Mouse (Mus musculus) spleen, adult 18-20 months (tissue): ENCODE data around the gene Tpbpa.
"Not testable (repeated sequence)": the region's sequence is repeated elsewhere in the genome, so short reads cannot be mapped to it uniquely, and the experiment has no call there.

Source experiments
- DNase-seq, 2 experiments: peaks; one replicate each; pipeline ENCODE4 v3.0.0; 2022; ENCODE audit warnings: mixed read lengths in 2 of 2

The Tpbpa gene

GRCm38 (mm10) chr13:60941884-60942283 lies at the start of gene Tpbpa:
Tpbpa (minus strand) TSS chr13:60941984.
- not testable (repeated sequence) for DNase-seq

GRCm38 (mm10) chr13:60986915-60987314 lies 45.1 kb upstream of the Tpbpa start:
- DNase-seq: not testable (repeated sequence)

DNA sequence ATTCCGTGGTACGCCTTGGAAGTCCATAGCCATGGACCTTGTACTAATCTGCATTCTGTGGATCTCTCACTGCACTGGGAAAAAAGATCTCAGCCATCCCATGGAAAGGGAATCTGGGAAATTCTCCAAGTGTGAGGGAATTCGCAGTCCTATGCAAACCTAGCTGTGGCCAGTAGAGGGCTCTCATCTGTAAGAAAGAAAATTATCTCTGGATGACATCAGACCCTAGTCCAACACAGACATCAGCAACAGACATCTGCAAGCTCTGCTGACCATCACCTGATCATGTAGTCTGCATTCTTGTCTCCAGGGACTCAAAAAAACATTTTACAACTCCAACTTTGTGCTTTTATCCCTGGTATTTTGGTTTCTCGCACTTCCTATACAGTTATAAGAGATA lies 30.5 kb upstream of the Tpbpa start:
- DNase-seq: not testable (repeated sequence)

DNA sequence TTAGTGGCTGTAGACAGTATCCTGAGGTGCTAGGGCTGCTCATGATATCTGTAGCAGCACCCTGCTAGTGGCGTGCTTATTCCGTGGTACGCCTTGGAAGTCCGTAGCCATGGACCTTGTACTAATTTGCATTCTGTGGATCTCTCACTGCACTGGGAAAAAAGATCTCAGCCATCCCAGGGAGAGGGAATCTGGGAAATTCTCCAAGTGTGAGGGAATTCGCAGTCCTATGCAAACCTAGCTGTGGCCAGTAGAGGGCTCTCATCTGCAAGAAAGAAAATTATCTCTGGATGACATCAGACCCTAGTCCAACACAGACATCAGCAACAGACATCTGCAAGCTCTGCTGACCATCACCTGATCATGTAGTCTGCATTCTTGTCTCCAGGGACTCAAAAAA lies 22.2 kb upstream of the Tpbpa start:
- DNase-seq: not testable (repeated sequence)

- no peak for DNase-seq
These were observed 19.9 kb upstream of the Tpbpa start for GRCm38 (mm10) chr13:60961706-60962105.

- DNase-seq: no peak
These were observed 5.3 kb downstream of the Tpbpa start, which contains the start of the genes Gm49391 and Ctla2a for GRCm38 (mm10) chr13:60936500-60936901. Gm49391 (minus strand) TSS chr13:60936571. Ctla2a (minus strand) TSS chr13:60936625.

DNA sequence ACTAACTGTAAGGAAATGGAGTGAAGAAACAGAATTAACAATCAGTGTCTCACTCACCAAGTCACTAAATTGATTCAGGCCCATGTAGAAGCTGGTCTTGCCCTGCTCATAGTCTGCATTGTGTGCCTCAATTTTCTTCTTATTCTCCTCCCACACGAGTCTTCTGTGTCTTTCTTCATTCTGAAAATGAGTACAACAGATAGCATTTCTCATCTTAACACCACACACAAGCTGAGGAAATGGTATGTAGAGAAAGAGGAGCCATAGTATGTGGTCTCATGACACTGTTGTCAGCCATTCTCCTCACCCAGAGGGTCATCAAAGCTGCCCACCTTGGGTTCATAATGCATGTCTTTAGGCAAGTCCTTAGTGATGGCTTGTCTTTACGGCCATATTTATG lies 6.3 kb downstream of the Tpbpa start, which contains the start of gene Gm49393:
Gene Gm49393 (minus strand): TSS at position 101 of the 400 bp plus-strand sequence.
- DNase-seq: not testable (repeated sequence)

DNA sequence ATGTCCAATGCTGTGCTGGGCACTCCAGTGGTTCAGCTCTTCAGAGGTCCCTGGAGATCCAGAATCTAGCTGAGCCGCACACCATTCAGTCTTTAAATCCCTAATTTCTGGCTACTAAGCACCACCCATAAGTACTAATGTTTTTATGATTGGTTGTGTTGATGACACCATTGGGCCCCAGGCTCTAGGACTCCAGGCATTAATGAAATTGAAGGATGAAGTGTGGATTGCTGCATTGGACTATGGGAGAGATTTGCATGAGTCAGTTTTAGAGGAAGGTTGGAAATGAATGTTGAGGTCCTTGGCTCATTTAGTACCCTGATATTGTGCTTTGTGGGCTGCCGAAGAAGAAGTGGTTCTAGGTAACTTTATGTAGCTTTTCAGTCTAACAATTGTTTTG lies 37.0 kb downstream of the Tpbpa start, which contains the start of gene Tpbpb:
Gene Tpbpb (minus strand): TSS at position 101 of the 400 bp plus-strand sequence.
- not testable (repeated sequence) for DNase-seq

- DNase-seq: peak; percentile 9 to 14
These were observed 44.5 kb downstream of the Tpbpa start, which contains the start of gene Ctla2b for GRCm38 (mm10) chr13:60897328-60897727. Ctla2b (minus strand) TSS chr13:60897447.

GRCm38 (mm10) chr13:60896794-60897193 lies 45.0 kb downstream of the Tpbpa start, which contains the start of gene Gm49392:
Gm49392 (minus strand) TSS chr13:60896894.
- not testable (repeated sequence) for DNase-seq

- DNase-seq: no peak
These were observed 46.2 kb downstream of the Tpbpa start for GRCm38 (mm10) chr13:60895406-60896160.

DNA sequence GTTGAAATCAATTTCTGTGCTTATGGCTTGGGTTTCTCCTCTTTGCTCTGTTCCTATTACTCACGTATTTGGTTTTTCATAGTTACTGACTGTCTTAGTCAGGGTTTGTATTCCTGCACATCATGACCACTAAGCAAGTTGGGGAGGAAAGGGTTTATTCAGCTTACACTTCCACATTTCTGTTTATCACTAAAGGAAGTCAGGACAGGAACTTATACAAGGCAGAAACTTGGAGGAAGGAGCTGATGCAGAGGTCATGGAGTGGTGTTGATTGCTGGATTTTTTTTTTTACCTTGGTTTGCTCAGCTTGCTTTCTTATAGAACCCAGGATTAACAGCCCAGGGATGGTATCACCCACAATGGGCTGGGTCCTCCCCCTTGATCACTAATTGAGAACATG lies 49.5 kb downstream of the Tpbpa start:
- DNase-seq: no peak
